Mouse (Mus musculus): ENCODE measurements around the gene Eci1. TPM values are rescaled to one million over a fixed set of nuclear protein-coding genes. Genes with fewer than 3 reads are reported as not detected.

Gene Eci1
- total RNA-seq, 2 experiments from 2014 or later, result 228 to 310 TPM

Other genes with a start within 250 kb of the Eci1 start
- 10 to 100 TPM; 10.9 to 18.8 TPM for gene Tbc1d24, start 221.1 kb upstream of the Eci1 start, total RNA-seq (2021)
- gene Ntn3, start 217.1 kb upstream of the Eci1 start, total RNA-seq (2021), result 1 to 10 TPM; 1.5 to 2.9 TPM
- gene Tedc2, start 205.8 kb upstream of the Eci1 start, total RNA-seq (2021), result 1 to 10 TPM; 5.7 to 6.4 TPM
- gene Ccnf, start 175.2 kb upstream of the Eci1 start, total RNA-seq (2021), result 1 to 10 TPM; 3.3 to 4.8 TPM
- gene Abca17, start 75.6 kb upstream of the Eci1 start, total RNA-seq (2021), result under 1 TPM in 1 of 2 experiments, not detected in 1; 0.07 TPM
- gene Abca3, start 74.7 kb upstream of the Eci1 start, total RNA-seq (2021), result 10 to 100 TPM; 19.8 to 24.4 TPM
- 10 to 100 TPM; 65.7 to 78.7 TPM for gene Rnps1, start 12.1 kb upstream of the Eci1 start, total RNA-seq (2021)
- 1 to 10 TPM; 2.1 to 4.3 TPM for gene Dnase1l2, start 16.5 kb downstream of the Eci1 start, total RNA-seq (2021)
- gene E4f1, start 43.7 kb downstream of the Eci1 start, total RNA-seq (2021), result 10 to 100 TPM; 16.8 to 20.2 TPM
- gene Pgp, start 43.8 kb downstream of the Eci1 start, total RNA-seq (2021), result 10 to 100 TPM; 85.9 to 94.4 TPM
- gene Bricd5, start 47.2 kb downstream of the Eci1 start, total RNA-seq (2021), result under 1 TPM; 0.30 to 0.46 TPM
- 10 to 100 TPM; 22.8 to 24.3 TPM for gene Mlst8, start 52.4 kb downstream of the Eci1 start, total RNA-seq (2021)
- gene Caskin1, start 62.0 kb downstream of the Eci1 start, total RNA-seq (2021), result 10 to 100 TPM; 14.7 to 25.7 TPM
- 100 to 1,000 TPM in 1 of 2 experiments, 10 to 100 TPM in 1; 94.7 to 118 TPM for gene Traf7, start 101.3 kb downstream of the Eci1 start, total RNA-seq (2021)
- gene Rab26, start 107.6 kb downstream of the Eci1 start, total RNA-seq (2021), result 1 to 10 TPM in 1 of 2 experiments, under 1 TPM in 1; 0.70 to 1.3 TPM
- gene Pkd1, start 123.2 kb downstream of the Eci1 start, total RNA-seq (2021), result 10 to 100 TPM; 46.9 to 49.1 TPM
- gene Tsc2, start 206.0 kb downstream of the Eci1 start, total RNA-seq (2021), result 100 to 1,000 TPM in 1 of 2 experiments, 10 to 100 TPM in 1; 79.2 to 103 TPM
- gene Nthl1, start 206.0 kb downstream of the Eci1 start, total RNA-seq (2021), result 1 to 10 TPM; 7.8 TPM
- gene Slc9a3r2, start 223.7 kb downstream of the Eci1 start, total RNA-seq (2021), result 10 to 100 TPM; 48.0 to 88.5 TPM
- gene Npw, start 231.8 kb downstream of the Eci1 start, total RNA-seq (2021), result not detected
- 10 to 100 TPM; 47.5 to 51.1 TPM for gene Zfp598, start 243.0 kb downstream of the Eci1 start, total RNA-seq (2021)